Mouse (Mus musculus) ZHBTc4 (cell line): ENCODE measurements at regions not wholly inside any gene's neighbourhood (a gene's known extent, or its start where the extent isn't known, plus 50 kb on each side); places are given as distances from the start of the nearest gene placed in this dataset.

Experiments used
- DNase-seq: peaks from one replicate; pipeline ENCODE4 v3.0.0-alpha.2; 2011; ENCODE audit warnings: low read depth, low spot score

DNA sequence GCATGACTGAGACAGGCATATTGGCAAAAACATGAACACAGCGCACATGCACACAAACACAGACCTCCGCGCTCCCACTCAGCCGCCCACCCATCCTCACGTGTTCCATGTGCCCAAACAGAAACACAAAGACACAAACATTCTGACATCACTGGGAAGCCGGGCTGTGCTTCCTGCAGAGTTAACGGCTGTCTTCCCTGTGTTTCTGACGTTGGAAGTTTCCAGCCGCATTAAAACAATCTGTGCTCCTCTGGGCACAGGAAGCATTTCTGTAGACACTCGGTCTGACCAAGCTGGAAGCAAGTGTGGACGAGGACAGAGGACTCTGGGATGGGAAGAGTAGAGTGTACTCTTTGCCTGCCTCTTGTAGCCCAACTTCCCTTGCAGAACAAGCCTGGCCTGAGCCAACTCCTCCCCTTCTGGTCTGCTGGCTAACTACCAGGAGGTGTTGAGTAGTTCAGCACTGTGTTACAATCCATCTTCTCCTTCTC, 296.2 kb upstream of the Zfp703 start:
- no peak for DNase-seq

- DNase-seq = peak; percentile 25
These were observed 290.0 kb upstream of the Zfp703 start for GRCm38 (mm10) chr8:26687146-26687545.

GRCm38 (mm10) chr8:26688035-26688434, 289.1 kb upstream of the Zfp703 start:
- DNase-seq = no peak

GRCm38 (mm10) chr8:26688745-26689478, 288.2 kb upstream of the Zfp703 start:
- no peak for DNase-seq

DNA sequence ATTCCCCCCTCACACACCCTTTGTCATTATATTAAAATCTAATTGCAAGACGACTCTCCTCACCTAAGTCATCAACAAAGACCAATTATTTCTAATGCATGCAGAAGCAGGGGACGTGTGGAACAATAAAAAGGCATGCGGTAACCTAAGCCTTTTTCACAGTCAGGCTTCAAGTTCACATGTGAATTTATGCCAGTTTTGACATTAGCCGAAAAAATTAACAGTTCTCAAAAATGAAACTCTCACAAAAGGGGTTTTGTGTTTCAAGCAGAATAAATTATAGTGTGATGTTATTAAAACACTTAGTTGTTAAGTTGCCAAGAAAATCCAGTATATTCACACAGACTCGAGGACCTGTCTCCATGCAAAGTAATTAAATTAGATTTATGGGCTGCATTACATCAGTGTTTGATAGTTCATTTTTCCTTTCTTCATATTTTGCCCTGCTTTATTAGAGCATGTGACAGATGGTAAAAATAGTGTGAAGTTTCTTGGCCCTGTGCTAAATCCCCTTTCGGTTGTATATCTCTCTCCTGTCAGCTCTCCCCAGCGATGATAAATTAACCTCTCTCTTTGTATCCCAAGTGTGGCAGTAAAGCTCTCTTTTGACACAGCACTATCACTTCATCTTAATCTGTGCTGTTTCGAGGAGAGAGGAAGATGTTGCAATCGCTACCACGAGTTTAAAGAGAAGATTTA, 287.5 kb upstream of the Zfp703 start:
- DNase-seq = no peak

DNA sequence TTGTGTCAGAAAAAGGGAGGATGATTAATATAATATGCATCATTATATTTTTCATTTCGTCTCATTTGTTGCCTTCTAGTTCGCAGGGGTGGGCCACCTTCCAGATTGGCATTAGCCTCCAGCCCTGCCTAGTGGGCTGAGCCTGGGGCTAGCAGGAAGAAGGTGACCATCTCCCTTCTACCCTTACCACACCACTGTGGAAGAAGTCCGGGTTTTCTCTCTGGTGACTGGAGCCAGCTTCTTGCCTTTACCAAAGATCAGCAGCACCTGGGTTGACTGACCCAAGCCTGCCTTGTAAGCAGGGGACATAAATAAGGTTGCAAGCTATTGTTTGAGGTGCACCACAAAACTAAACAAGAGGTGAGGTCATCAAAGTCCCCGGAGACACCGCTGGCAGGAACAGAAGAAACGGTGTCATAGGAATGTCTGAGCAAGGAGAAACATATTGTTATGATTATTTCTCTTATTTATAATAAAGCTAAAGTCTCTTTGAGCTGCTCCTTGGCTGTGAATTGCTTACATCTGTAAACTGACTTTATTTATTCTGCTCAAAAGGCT, 286.9 kb upstream of the Zfp703 start:
- no peak for DNase-seq

- DNase-seq = no peak
These were observed 279.5 kb upstream of the Zfp703 start for GRCm38 (mm10) chr8:26697579-26698084.

GRCm38 (mm10) chr8:26698580-26698979, 278.5 kb upstream of the Zfp703 start:
- no peak for DNase-seq

- no peak for DNase-seq
These were observed 270.9 kb upstream of the Zfp703 start for GRCm38 (mm10) chr8:26706048-26706767.

DNA sequence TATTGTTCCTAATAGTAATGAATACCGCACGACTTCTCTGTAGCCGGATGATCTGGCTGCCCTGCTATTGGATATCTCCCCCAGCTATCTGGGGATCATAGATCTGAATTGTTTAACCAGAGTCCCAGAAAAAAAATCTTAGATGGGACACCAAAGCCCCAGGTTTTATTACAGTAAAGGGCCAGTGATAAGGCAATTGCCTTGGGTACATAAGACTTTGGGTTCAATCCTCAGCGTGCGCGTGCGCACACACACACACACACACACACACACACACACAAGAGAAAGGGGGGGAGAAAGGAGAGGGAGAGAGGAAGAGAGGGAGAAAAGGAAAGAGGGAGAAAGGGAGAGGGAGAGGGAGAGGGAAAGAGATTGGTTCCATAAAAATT, 270.4 kb upstream of the Zfp703 start:
- no peak for DNase-seq

GRCm38 (mm10) chr8:26713836-26714235, 263.3 kb upstream of the Zfp703 start:
- no peak for DNase-seq

GRCm38 (mm10) chr8:26714714-26715113, 262.4 kb upstream of the Zfp703 start:
- DNase-seq = no peak

DNA sequence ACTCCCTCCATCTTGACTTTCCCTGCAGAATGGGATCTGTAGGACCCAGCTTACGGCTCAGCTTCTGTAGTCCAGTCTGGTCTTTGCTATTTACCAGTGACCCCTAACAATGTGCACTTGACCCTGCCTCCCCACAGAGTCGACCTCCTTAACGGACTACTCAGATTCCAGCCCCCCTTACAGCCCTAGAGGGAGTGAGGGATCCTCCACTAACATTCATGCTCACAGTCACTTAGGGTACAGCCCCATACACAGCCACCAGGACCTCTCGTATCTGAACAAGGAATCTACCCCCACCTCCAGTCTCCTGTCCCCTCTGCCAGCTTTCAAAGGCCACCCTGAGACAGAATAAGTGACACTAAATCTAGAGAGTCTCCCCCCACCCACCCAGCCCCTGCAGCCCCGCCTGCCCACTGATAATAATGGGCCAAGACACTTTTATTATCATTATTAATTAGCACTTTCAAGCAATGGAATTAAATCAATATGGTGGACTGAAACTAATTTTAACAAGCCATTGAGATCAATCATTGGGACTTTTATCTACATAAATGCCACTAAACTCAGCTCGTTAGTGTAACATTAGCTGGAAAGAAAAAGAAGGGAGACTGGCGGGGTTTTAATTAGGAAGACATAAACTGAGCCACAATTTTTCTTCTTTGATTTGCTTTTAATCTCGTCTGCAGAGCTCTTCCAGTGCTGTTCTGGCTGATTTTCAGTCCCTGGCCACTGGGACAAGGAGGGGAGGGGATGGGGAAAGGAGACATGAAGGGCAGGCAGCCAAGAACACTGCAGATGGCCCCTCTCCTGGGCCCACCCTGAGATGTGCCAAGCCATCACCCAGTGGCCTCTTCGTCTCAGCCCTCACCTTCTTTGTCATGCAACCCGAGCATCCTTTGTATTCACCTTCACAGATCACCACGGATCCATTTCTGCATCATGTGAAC, 258.4 kb upstream of the Zfp703 start:
- no peak for DNase-seq

DNA sequence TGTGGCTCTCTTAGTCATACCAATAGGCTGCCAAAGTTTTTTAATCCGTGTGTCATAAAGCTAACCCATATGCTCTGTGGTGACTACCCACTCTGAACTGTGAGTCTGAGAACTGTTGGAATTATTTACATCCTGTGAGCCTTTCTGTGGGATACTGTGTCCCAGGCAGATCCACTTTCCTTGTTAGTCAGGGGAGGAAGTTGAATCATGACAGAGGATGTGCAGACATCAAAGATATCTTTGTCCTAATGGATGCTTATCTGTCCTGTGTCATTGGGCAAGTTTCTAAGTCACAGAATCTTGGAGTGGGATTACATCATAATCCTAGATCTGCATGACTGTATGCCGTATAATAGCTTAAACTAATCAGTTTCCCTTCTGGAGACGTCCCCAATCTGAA, 254.4 kb upstream of the Zfp703 start:
- no peak for DNase-seq

GRCm38 (mm10) chr8:26724628-26725027, 252.5 kb upstream of the Zfp703 start:
- no peak for DNase-seq

- DNase-seq = no peak
These were observed 251.6 kb upstream of the Zfp703 start for GRCm38 (mm10) chr8:26725521-26725920.

DNA sequence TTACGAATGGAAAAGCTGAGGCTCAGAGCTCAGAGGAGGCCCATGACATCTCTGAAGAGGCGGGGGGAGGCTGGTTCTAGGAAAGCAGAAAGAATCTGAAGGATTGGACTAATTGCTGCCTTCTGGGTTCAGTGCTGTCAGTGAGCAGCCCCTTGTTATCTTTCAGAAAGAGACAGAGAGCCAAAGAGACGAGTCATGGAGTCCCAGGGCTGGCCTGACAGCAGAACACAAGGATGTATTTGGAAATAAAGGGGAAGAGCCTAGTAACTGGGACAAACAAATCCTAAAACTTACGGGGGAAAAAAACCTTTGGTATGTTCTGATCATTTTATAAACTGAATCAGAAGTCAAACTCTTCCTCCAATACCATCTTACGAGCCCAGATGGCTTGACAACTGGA, 247.8 kb upstream of the Zfp703 start:
- no peak for DNase-seq

DNA sequence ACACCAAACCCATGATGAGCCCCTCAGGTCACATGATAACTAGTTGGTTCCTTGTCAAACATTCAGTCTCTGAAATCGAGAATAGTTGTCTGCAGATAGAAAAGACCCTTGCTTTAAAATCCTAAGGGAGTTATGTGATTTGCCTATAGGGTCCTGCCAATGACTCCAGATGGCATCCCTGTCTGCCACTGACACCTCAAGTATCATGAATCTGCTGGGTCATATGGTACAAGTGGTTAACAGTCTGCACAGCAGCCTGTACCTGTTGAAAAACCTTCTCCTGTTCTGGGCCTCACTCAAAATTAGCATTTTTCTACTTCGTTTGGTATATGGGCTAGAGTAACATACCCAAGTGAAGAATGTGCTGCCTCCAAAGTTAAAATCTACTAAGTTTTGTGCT, 246.0 kb upstream of the Zfp703 start:
- no peak for DNase-seq

DNA sequence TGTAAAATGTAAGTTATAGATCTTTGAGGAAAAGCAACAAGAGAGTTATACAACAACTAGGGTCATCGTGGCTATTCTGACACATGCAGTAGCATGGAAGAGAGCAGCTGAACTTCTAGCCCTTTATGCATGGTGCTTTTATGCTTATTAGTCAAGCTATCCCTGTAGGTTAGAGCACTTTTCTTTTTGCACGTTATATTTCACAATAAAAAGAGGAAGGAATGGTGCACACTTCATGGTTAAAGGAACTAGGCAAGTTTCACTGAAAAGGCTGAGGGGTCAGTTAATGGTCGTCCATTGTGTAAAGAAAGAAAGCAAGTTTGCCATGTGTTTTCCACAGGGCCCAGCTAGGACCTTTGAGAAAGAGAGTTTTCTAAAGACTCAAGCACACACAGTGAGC, 232.7 kb upstream of the Zfp703 start:
- no peak for DNase-seq

DNA sequence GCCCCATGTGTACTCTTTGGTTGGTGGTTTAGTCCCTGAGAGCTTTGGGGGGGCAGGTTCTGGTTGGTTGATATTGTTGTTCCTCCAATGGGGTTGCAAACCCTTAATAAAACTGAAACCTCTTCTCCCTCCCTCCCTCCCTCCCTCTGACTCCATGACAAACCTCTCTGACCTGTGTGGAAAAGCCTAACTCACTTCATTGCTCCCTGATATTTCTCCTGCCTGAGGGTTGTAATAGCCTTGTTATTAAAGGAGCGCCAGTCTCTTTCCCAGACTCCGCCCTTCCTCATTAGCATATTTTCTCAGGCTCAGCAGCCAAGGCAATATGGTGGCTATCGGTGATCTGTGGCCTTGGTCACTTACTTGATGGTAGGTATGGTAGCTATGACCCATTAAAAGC, 230.3 kb upstream of the Zfp703 start:
- DNase-seq = no peak
